Mouse (Mus musculus) lung, adult 2 months (tissue): ENCODE measurements around the gene Gab1.

ENCODE experiments used
- CTCF ChIP-seq: fragments of 200-500 bp; IDR thresholded peaks from 2 replicates; pipeline ENCODE4 v1.5.1; 2011; ENCODE audit warnings: mild to moderate bottlenecking, low read length, control low read depth; ENCODE audit not compliant: insufficient read depth
- POLR2A ChIP-seq: fragments of 200-500 bp; IDR thresholded peaks from 2 replicates; pipeline ENCODE4 v1.6.1; 2011; ENCODE audit warnings: low read depth, mild to moderate bottlenecking, control low read depth, low read length, borderline replicate concordance; ENCODE audit errors: extremely low read depth

DNA sequence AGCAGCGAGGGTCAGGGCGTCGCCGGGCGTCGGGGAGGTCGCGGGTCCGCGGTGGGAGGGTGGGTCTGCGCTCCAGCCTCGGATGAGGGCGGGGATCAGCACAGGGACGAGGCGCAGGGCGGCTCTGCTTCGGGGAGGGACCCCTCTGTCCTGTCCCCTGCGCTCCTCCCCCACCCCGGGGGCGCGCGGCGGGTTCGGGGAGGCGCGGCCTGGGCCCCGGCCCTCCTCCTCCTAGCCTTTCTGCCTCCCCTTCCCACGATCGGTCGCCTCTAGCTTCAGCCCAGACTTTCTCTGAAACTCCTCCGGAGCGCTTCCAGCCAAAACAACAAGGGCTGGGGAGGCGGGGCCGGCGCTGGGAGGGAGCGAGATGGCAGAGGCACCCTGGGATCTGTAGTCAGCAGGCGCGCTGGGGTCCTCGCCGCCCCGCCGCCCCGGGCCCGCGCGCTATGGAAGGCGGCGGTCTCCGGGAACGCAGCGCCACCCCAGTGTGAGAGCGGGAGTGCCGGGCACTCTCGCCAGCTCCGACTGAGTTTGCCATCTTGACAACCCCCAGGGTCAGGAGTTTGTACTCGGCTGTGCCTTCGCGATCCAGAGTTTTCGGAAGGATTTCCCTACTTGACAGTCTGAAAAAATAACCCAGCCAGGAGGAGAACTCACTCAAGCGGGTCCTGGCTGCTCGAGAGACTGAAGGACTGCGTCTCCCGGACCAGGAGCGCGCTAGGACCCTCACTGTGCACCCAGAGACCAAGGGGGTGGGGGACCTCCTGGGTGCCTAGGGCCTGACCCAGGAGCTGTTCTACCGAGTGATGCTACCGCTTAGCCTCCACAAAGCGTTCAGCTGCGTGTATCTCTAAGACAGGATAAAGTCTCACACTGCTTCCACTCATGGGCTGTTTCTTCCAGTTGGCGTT is at the start of gene Gab1:
- TF ChIP-seq CTCF (0 out of 2 replicates have a peak, but pooled peaks have one; percentile 17), POLR2A (peak; percentile 42; the same call in 1 of the 2 replicates)
